Mouse (Mus musculus): Measurements from ENCODE around the gene Pold3.

Pold3 gene

GRCm38 (mm10) chr7:100042120-100042519 is 79.2 kb downstream of the Pold3 start:
- in situ Hi-C loops (cut with MboI; ENCODE audit: low pct_unique_long_range_greater_than_20kb in 1 of 2, low sequenced_read_pairs in 2 of 2, unreplicated experiment in 1 of 2) = no loop called here

- in situ Hi-C loops (cut with MboI; ENCODE audit: low pct_unique_long_range_greater_than_20kb in 1 of 2, low sequenced_read_pairs in 2 of 2, unreplicated experiment in 1 of 2) = no loop called here
Observed at GRCm38 (mm10) chr7:100036495-100036894, 84.9 kb downstream of the Pold3 start.

GRCm38 (mm10) chr7:100036050-100036449 is 85.3 kb downstream of the Pold3 start:
- in situ Hi-C loops (cut with MboI; ENCODE audit: low pct_unique_long_range_greater_than_20kb in 1 of 2, low sequenced_read_pairs in 2 of 2, unreplicated experiment in 1 of 2) = no loop called here

- in situ Hi-C loops (cut with MboI; ENCODE audit: low pct_unique_long_range_greater_than_20kb in 1 of 2, low sequenced_read_pairs in 2 of 2, unreplicated experiment in 1 of 2) = no loop called here
Observed at GRCm38 (mm10) chr7:100034815-100035463, 86.4 kb downstream of the Pold3 start.

- in situ Hi-C loops (cut with MboI; ENCODE audit: low pct_unique_long_range_greater_than_20kb in 1 of 2, low sequenced_read_pairs in 2 of 2, unreplicated experiment in 1 of 2) = no loop called here
Observed at GRCm38 (mm10) chr7:100033672-100034071, 87.7 kb downstream of the Pold3 start.

Measured in mouse embryonic stem cell (cell line).